Comparison of ENCODE assay signal across 19 mouse cellular contexts in genomic region chr9:67609226-67609625, GRCm38 (mm10).
"Had no signal": no experiment of that assay in that cellular context is flagged by ENCODE, and none has a peak within 500 bp of the region (broad histone marks: within the 10 kb centered on the region; RNA-seq: fewer than 3 reads in every experiment).

No protein-coding gene starts in this region.

- H3K4me1 ChIP-seq: liver, embryonic 13.5 days; midbrain, embryonic 13.5 days; neural tube, embryonic 12.5 days had no signal

- H3K9me3 ChIP-seq: intestine, embryonic 15.5 days; liver, embryonic 13.5 days; midbrain, embryonic 13.5 days; neural tube, embryonic 12.5 days; neural tube, embryonic 15.5 days; stomach, embryonic 15.5 days had no signal

- H3K4me2 ChIP-seq: intestine, embryonic 15.5 days; liver, embryonic 13.5 days; midbrain, embryonic 13.5 days; neural tube, embryonic 12.5 days; neural tube, embryonic 15.5 days; stomach, embryonic 15.5 days had no signal

- H3K27me3 ChIP-seq: intestine, embryonic 15.5 days; liver, embryonic 13.5 days; midbrain, embryonic 13.5 days; neural tube, embryonic 12.5 days; neural tube, embryonic 15.5 days; stomach, embryonic 15.5 days had no signal

- H3K36me3 ChIP-seq: intestine, embryonic 15.5 days; liver, embryonic 13.5 days; midbrain, embryonic 13.5 days; neural tube, embryonic 12.5 days; neural tube, embryonic 15.5 days; stomach, embryonic 15.5 days had no signal

- ATAC-seq: intestine, embryonic 15.5 days; midbrain, embryonic 13.5 days had no signal

- H3K27ac ChIP-seq: intestine, embryonic 15.5 days; layer of hippocampus, adult 2 months; left cerebral cortex, adult 2 months; liver, embryonic 13.5 days; macrophage; midbrain, embryonic 13.5 days; neural tube, embryonic 12.5 days; neural tube, embryonic 15.5 days; stomach, embryonic 15.5 days had no signal

- H3K4me3 ChIP-seq: intestine, embryonic 15.5 days; layer of hippocampus, adult 2 months; left cerebral cortex, adult 2 months; liver, embryonic 13.5 days; midbrain, embryonic 13.5 days; neural tube, embryonic 12.5 days; neural tube, embryonic 15.5 days; stomach, embryonic 15.5 days had no signal

- DNase-seq: kidney, adult 11 months; kidney, adult 9 months; kidney, postnatal 14 days; layer of hippocampus, adult 9-11 months; layer of hippocampus, postnatal 36 days; liver, embryonic 13.5 days; lung, adult 2 months; retina, postnatal 1 day; right cerebral cortex, postnatal 25 days; spleen, adult 18-20 months; thymus, postnatal 25 days had no signal

- H3K9ac ChIP-seq: intestine, embryonic 15.5 days; liver, embryonic 13.5 days; midbrain, embryonic 13.5 days; neural tube, embryonic 12.5 days; neural tube, embryonic 15.5 days; stomach, embryonic 15.5 days had no signal
